Mouse (Mus musculus) urinary bladder, postnatal 10 days (tissue): ENCODE results near the gene Zfp27.
A peak's percentile ranks its signal among the peaks of the same experiment; 100 is the strongest.
"Not testable (repeated sequence)": the region's sequence is repeated elsewhere in the genome, so short reads cannot be mapped to it uniquely, and the experiment has no call there.

Experiments used
- DNase-seq: peaks from one replicate; pipeline ENCODE4 v3.0.0; 2022; ENCODE audit warnings: low spot score

Gene Zfp27

GRCm38 (mm10) chr7:29890501-29890900 is 15.9 kb downstream of the Zfp27 start:
- DNase-seq, result no peak

- DNase-seq, result no peak
These were observed 25.5 kb downstream of the Zfp27 start for GRCm38 (mm10) chr7:29880916-29881315.

GRCm38 (mm10) chr7:29880056-29880455 is 26.3 kb downstream of the Zfp27 start:
- no peak for DNase-seq

- DNase-seq, result not testable (repeated sequence)
These were observed 28.8 kb downstream of the Zfp27 start for GRCm38 (mm10) chr7:29877561-29877960.

- no peak for DNase-seq
These were observed 32.1 kb downstream of the Zfp27 start for GRCm38 (mm10) chr7:29874256-29874655.

- no peak for DNase-seq
These were observed 44.7 kb downstream of the Zfp27 start for GRCm38 (mm10) chr7:29861660-29862059.

- DNase-seq, result peak; percentile 43
These were observed 46.5 kb downstream of the Zfp27 start, which contains the start of gene Zfp420 for GRCm38 (mm10) chr7:29859532-29860517. TSS of gene Zfp420 (plus strand) at chr7:29859979.

GRCm38 (mm10) chr7:29853219-29853842 is 53.0 kb downstream of the Zfp27 start, which contains the start of gene Zfp940:
TSS of gene Zfp940 (minus strand) at chr7:29853669.
- peak; percentile 21 for DNase-seq

- no peak for DNase-seq
These were observed 53.5 kb downstream of the Zfp27 start for GRCm38 (mm10) chr7:29852831-29853218.

- no peak for DNase-seq
These were observed 61.8 kb downstream of the Zfp27 start for GRCm38 (mm10) chr7:29844616-29845015.
